Mouse (Mus musculus): Measurements from ENCODE around the gene Rassf9.

Gene Rassf9

DNA sequence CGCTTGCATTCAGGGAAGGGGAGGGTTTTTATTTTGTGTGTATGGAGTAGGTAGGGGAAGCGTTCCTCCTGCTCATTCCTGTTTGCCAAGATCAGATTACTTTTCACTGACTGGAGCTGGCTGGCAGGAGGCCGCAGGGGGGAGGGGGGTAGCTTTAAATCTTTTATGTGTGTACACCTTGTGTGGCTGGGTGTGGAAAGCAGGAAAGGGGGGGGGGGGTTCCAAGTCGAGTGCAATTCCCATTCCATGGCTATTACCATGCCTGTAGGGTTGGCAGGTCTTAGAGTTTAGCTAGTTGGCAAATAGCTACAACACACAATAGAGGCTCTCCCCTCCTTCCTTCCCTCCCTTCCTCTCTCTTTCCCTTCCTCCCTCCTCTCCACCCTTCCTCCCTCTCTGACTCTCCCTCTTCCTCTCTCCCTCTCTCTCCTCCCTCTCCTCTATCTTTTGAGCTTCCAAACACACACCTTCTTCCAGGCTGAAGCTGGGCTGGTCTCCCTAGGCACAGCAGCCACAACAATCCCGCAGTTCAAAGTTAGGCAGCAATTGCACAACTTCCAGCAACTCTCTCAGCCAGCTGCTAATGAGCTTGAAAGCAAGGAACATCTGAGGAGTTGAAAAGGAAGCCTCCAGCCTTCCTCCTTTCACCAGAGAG, at the start of gene Rassf9:
Gene Rassf9 (plus strand): TSS at position 416 of the 655 bp plus-strand sequence.
- DNase-seq (ENCODE audit: low read depth) = no peak

DNA sequence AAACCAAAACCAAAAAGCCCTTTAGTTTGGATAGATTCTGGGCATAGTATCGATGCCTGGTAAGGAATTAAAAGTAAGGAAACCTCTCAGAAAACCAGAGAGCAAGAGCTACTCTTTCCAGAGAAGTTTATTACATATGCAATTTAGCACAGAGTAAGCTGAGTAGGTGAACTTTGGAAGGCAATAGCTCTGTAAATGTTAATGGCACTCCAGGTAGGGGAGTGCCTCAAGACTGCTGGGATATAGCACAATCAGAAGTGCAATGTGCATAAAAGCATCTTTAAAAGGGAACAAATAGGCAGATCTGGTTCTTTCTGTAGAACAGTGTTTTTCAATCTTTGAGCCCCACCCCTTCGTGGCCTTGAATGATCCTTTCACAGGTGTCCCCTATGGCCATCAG, 42.6 kb upstream of the Rassf9 start:
- DNase-seq (ENCODE audit: low read depth) = no peak

DNA sequence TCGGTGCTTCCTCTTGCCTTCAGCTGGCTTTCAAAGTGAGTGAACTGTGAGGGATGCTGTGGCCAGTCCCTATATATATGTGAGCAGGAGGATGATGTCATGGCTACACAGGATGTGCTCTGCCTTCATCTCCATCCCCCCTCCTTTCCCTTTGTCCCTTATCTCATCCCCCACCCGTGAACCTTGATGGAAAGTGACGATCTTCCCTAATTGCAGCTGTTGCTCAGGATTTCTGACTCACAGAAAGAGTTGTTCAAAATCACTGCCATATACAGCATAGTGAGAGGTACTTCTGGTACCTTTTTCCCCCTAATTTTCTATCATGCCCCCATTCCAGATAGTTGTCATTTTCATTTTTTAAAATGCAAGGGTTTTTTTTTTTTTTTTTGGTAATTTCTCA, 21.6 kb upstream of the Rassf9 start, which contains the start of gene Nts:
Gene Nts (minus strand): TSS at position 101 of the 400 bp plus-strand sequence.
- DNase-seq (ENCODE audit: low read depth) = no peak

DNA sequence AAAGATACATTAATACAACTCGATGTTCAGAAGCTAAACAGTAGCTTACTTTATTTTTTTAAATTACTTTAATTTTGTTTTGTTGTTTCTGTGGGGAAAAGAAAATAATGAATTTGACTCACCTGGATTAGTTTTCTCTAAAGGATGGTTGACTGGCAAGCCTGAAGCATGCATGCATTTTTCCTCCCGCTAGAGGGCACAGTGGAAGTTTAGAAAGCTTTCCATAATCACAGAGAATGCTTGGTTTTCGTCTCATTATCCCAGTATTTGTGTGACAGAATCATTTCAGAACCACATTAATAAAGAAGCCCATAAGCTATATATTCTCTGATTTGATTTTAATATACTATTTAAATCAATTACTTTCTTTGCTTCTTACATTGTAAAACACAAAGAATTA, 20.2 kb upstream of the Rassf9 start:
- DNase-seq (ENCODE audit: low read depth) = peak; percentile 0

DNA sequence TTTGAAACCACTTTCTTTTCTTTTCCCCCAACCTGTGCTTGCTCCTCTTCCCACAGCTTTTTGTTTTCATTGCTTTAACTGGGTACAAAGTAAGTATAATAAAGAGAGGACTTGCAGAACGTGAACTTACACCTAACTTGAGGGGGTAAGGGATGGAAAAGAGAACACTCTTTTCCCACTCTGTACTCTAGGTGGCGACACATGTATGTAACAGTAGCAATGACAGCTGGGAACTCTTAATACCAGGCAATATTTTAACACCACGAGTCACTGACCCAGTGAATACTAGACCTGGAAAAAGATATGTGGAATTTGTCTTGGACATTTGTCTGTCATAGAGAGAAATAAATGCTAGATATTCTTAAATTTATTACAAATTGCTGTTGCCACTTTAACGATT, 13.3 kb upstream of the Rassf9 start:
- peak; percentile 0 for DNase-seq (ENCODE audit: low read depth)

DNA sequence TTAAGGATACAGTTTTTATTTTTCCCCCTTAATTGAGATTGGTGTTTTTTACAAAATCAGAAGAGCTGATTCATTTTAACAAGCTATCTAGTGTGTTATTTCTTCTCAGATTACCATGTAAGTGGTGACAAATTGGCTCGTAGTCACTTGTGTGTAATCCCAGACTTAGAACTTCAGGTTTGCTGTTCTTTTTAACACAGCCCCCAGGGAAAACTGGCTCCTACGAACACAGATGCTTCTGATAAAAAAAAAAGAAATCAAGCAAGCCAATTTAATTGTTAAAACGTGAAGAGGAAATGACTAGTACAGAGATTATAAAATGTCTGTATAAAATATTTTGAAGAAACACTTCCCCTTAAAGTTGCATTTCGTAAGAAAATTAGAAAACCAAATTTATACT, 4.6 kb upstream of the Rassf9 start:
- no peak for DNase-seq (ENCODE audit: low read depth)

DNA sequence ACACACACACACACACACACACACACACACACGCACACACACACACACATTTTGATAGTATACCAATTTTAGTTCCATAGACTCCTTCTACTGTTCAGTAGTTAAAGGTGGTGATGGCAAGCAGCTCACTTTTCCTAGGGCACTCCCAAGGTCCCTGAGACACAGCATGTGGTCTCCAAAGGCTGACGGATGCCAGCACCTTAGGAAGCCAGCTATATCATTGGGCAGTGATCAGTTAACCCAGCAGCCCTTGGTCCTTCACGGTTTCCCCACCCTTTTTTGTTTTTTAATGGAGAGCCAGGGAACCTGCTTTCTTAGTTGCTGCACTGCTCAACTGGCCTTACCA, 588 bp upstream of the Rassf9 start:
- no peak for DNase-seq (ENCODE audit: low read depth)

DNA sequence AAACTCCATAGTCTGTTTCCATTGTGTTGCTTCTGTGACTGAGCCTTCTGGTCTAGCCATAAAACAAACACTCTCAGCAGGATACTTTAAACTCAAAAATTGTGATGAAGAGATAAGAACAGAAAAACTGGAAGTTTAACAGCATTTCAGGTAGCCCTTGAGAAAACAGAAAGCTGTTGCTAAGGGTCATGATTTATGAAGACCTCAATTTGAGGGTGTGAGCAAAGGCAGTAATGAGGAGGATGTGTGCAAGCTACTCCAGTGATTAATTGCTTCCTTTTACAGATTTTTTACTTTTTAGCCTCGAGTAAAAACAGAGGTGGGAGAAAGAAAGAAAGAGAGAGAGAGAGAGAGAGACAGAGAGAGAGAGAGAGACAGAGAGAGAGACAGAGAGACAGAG, 2.1 kb downstream of the Rassf9 start:
- DNase-seq (ENCODE audit: low read depth) = no peak

DNA sequence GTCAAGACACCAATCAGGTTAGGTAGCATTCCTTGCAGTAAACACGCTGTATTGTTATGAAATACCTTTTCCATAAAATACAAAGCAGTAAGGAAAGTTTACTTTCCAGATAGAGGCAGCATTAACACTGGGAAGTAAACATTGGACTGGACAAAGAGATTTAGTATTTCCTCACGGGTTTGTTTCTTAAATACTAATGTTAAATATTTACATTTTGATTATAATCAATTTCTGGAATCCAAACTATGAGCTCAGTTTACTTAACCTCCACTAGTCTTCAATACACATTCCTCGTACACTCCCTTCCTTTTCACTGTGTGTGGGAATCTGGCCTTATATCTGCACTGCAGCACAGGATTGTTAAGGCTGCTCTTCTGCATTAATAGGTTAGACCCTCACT, 15.9 kb downstream of the Rassf9 start:
- DNase-seq (ENCODE audit: low read depth) = no peak

DNA sequence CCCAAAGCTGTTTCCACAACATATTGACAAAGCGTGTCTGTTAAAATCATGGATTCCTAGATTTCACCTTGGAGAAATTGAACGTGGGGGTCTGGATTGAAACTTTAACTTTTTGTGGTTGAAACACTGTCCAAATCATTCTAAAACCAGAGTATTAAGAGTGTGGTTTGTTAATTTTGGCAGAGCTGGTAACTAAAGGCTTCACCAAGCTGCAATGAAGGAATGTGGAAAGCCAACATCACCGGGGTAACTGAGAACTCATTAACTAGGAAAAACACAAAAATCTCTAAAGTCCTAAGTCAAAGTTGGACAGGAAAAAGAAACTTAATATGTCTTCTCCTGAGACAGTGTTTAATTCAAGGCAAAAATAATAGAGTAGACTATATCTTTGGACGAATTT, 41.9 kb downstream of the Rassf9 start:
- DNase-seq (ENCODE audit: low read depth) = no peak

DNA sequence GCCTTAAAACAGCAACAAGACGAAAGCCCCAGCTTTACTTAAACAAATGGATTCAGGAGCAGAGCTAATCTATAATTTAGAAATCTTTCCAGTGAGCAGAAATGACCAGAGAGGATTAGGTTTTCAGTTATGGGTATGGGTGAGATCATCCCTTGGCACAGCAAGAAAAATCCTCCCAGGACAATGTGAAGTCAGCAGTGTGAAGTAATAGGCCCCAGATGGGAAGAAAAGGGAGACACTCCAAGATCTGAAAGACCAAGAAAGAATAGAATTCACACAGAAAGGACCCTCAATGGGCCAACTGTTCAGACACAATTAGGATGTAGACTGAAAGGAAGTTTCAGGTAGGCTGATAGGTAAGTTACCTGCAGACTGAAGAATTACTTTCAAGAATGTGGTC, 50.5 kb downstream of the Rassf9 start:
- DNase-seq (ENCODE audit: low read depth) = no peak

DNA sequence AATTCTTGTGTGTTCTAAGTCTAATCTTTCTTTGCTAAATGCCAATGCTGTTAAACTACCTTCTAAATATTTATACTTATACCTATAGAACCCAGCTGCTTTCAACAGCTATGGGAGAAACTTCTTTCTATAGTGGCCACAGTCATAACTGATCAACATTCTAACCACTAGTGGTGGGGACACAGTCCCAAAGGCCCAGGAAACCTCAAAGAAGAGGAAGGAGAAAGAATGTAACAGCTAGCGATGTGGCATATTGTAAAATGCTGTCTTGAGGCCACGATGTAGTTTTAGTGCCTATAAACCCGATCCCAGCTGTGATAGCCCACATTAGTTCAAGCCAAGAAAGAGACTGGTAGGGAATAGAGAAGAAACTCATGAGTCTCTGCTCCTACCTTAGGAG, 65.9 kb downstream of the Rassf9 start:
- no peak for DNase-seq (ENCODE audit: low read depth)

DNA sequence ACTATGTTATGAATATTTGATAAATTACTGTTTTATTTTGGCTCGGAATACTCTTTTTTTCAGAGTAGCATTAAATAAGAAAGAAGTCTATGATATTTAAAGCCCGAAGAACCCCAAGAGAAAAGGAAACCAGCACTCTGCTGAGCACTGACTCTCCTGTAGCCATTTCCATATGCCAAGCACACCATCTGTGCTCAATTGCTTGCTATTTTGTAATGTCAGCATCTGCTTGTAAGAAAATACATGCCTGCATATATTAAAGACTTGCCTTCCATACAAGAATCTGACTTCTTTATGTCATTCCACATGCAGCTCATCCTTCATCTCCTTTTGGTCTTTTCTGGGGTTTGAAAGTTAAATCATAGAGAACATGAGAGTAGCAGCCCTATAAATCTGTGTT, 82.3 kb downstream of the Rassf9 start:
- DNase-seq (ENCODE audit: low read depth) = no peak

All from c-Kit-positive CD71-positive TER-119-negative erythroid progenitor cells, embryonic 14.5 days (primary cell).